Mouse (Mus musculus): Measurements from ENCODE around the gene Rab3c. TPM values are rescaled to one million over a fixed set of nuclear protein-coding genes. Genes with fewer than 3 reads are reported as not detected.

Gene Rab3c
- polyA plus RNA-seq, 1 experiment from 2014 or later, result 242 TPM

DNA sequence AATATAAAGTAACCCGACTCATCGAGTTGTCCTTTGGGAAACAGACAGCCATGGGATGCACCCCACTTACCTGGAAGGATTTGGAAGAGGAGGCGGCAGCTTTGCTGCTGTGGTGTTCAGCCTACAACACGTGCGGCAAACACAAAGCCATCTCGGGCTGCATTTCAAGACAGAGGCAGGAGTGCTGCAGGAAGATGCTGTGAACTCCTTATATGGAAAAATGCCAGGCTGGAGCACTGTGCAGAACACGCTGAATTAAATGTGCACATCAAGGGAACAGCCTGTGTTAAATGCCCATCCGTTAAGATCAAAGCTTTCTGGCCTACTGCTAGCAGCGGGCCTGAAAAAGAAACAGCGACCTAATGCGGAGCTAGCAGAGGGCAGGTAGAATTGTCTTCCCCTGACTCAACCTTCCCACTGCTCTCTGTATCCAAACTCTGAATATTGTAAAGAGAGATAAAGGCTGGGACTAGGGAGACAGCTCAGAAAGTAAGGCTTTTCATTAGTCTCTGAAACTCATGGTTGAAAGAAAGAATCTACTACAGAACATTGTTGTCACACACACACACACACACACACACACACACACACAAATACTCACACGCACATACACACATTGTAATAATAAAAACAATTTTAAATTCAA lies 153.1 kb downstream of the Rab3c start:
- peaks cover 16% of the 10 kb centered on the region for H3K4me1 ChIP-seq (ENCODE audit: control insufficient read depth, insufficient read depth, low read length)
- ATAC-seq, result peak; percentile 93
- H3K9ac ChIP-seq (ENCODE audit: low read depth, low read length), result peak overlapping the region; percentile 32
- peak overlapping the region; percentile 36 for H3K4me2 ChIP-seq (ENCODE audit: low read length)
- H3K27ac ChIP-seq (ENCODE audit: low read length), result peak overlapping the region; percentile 83
- peak overlapping the region; percentile 1; the same call in 1 of the 2 replicates for H3K4me3 ChIP-seq (ENCODE audit: low read depth, low read length)
- no peaks in the 10 kb centered on the region for H3K27me3 ChIP-seq (ENCODE audit: control insufficient read depth, insufficient read depth, low read depth, low read length)
- WGBS, result 30% methylated on average over 12 of the region's 12 CpGs
- no peaks in the 10 kb centered on the region for H3K36me3 ChIP-seq (ENCODE audit: control insufficient read depth, insufficient read depth, low read length)
- no peaks in the 10 kb centered on the region for H3K9me3 ChIP-seq (replicated peaks; ENCODE audit: control insufficient read depth, low read length, poor library complexity, severe bottlenecking)

DNA sequence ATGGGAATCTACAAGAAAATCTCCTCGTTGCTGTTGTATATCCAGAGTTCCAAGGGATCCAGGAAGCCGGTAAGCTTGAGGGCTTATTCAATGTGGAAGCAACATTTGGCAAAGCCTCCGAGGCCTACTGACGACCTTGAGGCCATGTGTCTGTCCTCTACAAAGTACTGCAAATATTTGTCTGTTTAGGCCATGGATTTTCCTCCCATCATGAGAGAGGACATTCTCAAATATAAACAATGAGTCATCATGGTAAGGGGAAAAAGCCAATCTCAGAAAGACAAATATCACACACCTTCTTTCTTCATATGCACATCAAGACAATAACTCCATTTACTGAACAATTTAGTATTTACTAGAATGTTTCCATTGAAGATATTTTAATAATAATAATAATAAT lies 158.0 kb downstream of the Rab3c start:
- Histone ChIP-seq H3K4me2 (ENCODE audit: low read length) (no peak overlapping the region), H3K9ac (ENCODE audit: low read depth, low read length) (no peak overlapping the region), H3K9me3 (replicated peaks; ENCODE audit: control insufficient read depth, low read length, poor library complexity, severe bottlenecking) (no peaks in the 10 kb centered on the region), H3K27me3 (ENCODE audit: control insufficient read depth, insufficient read depth, low read depth, low read length) (no peaks in the 10 kb centered on the region), H3K4me3 (ENCODE audit: low read depth, low read length) (no peak overlapping the region), H3K27ac (ENCODE audit: low read length) (no peak overlapping the region), H3K36me3 (ENCODE audit: control insufficient read depth, insufficient read depth, low read length) (no peaks in the 10 kb centered on the region), H3K4me1 (ENCODE audit: control insufficient read depth, insufficient read depth, low read length) (peaks cover 12% of the 10 kb centered on the region)
- 85% methylated on average over 4 of the region's 4 CpGs for WGBS
- no peak for ATAC-seq

DNA sequence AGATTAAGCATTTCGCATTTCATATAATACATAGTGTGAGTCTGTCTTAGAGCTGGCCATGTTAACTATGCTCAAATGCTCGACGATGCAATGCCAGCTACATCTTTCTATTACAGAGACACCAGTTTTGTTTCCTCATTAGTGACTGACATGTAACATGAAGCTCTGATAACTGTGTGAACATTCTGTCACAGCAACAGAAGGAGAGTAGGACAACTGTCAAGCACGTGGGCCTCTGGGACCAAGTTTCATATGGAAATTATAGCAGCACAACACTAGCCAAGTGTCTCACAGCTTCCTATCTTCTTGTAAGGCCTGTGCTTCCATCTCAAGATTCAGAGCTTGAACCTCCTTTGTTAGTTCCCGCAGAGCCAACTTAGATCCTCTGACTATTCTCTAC lies 163.9 kb downstream of the Rab3c start:
- H3K9me3 ChIP-seq (replicated peaks; ENCODE audit: control insufficient read depth, low read length, poor library complexity, severe bottlenecking), result no peaks in the 10 kb centered on the region
- ATAC-seq, result no peak
- no peaks in the 10 kb centered on the region for H3K36me3 ChIP-seq (ENCODE audit: control insufficient read depth, insufficient read depth, low read length)
- no peak overlapping the region for H3K4me3 ChIP-seq (ENCODE audit: low read depth, low read length)
- no peaks in the 10 kb centered on the region for H3K27me3 ChIP-seq (ENCODE audit: control insufficient read depth, insufficient read depth, low read depth, low read length)
- no peak overlapping the region for H3K27ac ChIP-seq (ENCODE audit: low read length)
- H3K4me1 ChIP-seq (ENCODE audit: control insufficient read depth, insufficient read depth, low read length), result peaks cover 15% of the 10 kb centered on the region
- no peak overlapping the region for H3K4me2 ChIP-seq (ENCODE audit: low read length)
- no peak overlapping the region for H3K9ac ChIP-seq (ENCODE audit: low read depth, low read length)
- 83% methylated on average over 5 of the region's 5 CpGs for WGBS

DNA sequence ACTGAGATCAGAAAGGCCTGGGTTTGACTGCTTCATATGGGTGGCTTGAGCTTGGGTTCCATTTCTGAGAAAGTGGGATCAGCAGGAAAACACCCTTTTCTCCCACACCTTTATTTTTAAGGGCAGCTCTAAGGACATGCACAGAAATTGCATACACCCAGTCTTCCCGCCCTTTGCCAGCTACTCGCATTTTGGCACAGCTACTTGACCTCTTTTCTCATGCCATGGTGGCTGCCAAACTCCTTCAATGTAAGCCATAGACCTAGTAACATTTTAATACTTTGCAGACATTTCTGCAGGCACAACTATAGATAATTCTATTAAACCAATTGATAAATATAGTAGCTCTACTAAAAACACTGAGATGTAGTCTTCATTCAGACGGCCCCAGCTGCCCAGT lies 164.5 kb downstream of the Rab3c start:
- Histone ChIP-seq H3K4me2 (ENCODE audit: low read length) (no peak overlapping the region), H3K4me1 (ENCODE audit: control insufficient read depth, insufficient read depth, low read length) (peaks cover 13% of the 10 kb centered on the region), H3K27ac (ENCODE audit: low read length) (peak overlapping the region; percentile 55; the same call in 1 of the 2 replicates), H3K36me3 (ENCODE audit: control insufficient read depth, insufficient read depth, low read length) (no peaks in the 10 kb centered on the region), H3K27me3 (ENCODE audit: control insufficient read depth, insufficient read depth, low read depth, low read length) (no peaks in the 10 kb centered on the region), H3K9ac (ENCODE audit: low read depth, low read length) (no peak overlapping the region), H3K9me3 (replicated peaks; ENCODE audit: control insufficient read depth, low read length, poor library complexity, severe bottlenecking) (no peaks in the 10 kb centered on the region), H3K4me3 (ENCODE audit: low read depth, low read length) (no peak overlapping the region)
- 71% methylated on average over 3 of the region's 3 CpGs for WGBS
- no peak for ATAC-seq

DNA sequence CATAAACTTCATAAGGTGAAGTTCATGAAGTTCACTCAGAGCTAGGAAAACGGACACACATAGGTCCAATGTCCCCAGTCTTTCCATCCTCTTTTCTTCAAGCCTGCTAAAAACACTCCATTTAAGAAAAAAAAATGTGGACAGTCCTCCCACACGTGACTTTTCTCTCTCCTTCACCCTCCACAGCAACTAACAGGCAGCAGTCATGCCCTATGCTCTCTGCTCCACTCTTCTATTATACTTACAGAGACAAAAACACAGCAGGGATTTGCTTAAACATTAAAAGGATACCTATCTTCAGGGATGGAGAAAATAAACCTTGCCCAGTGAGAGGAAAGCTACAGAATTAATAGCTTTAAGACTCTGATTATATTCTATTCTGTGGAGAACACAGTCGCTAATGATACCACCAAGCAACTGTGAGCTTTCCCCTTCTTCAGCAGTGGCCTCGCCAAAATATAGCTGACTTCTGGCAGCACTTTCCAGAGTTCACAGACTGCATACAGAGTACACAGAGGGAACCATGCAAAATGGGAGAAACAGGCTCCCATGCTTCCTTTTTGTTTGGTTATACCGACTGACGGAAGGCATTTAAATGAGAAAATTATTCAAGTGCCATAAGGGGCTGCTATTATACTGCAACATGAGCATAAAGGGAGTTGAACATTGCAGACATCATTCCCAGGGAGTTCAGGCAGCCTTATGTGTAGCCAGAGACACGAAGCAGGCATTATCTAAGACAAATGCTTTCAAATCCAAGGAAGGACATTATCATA lies 165.7 kb downstream of the Rab3c start:
- Histone ChIP-seq H3K27ac (ENCODE audit: low read length) (peak overlapping the region; percentile 72), H3K4me2 (ENCODE audit: low read length) (no peak overlapping the region), H3K9me3 (replicated peaks; ENCODE audit: control insufficient read depth, low read length, poor library complexity, severe bottlenecking) (no peaks in the 10 kb centered on the region), H3K4me3 (ENCODE audit: low read depth, low read length) (no peak overlapping the region), H3K4me1 (ENCODE audit: control insufficient read depth, insufficient read depth, low read length) (peaks cover 13% of the 10 kb centered on the region), H3K27me3 (ENCODE audit: control insufficient read depth, insufficient read depth, low read depth, low read length) (no peaks in the 10 kb centered on the region), H3K36me3 (ENCODE audit: control insufficient read depth, insufficient read depth, low read length) (no peaks in the 10 kb centered on the region), H3K9ac (ENCODE audit: low read depth, low read length) (no peak overlapping the region)
- peak; percentile 81 for ATAC-seq
- WGBS, result 8% methylated on average over 7 of the region's 7 CpGs

DNA sequence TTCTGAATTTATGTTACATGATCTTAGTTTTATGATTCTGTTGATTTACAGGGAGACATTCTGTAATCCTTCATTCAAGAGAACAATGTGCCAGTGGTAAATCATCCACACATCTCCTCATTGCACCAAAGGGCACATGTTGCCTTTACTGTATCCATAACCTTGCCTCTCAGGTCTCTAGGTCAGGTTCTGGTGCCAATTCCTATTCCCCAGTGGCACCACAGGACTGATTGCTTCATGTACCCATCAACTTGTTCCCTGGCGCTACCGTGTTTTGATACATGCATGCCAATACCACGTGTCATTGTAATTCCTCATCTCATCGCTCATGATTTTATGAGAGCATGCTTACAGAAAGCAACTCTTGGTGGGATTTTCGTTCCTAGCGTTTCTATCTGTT lies 167.1 kb downstream of the Rab3c start:
- Histone ChIP-seq H3K4me2 (ENCODE audit: low read length) (no peak overlapping the region), H3K9ac (ENCODE audit: low read depth, low read length) (no peak overlapping the region), H3K27me3 (ENCODE audit: control insufficient read depth, insufficient read depth, low read depth, low read length) (no peaks in the 10 kb centered on the region), H3K4me3 (ENCODE audit: low read depth, low read length) (no peak overlapping the region), H3K27ac (ENCODE audit: low read length) (0 out of 2 replicates have a peak overlapping the region, but pooled peaks have one; percentile 26), H3K9me3 (replicated peaks; ENCODE audit: control insufficient read depth, low read length, poor library complexity, severe bottlenecking) (no peaks in the 10 kb centered on the region), H3K4me1 (ENCODE audit: control insufficient read depth, insufficient read depth, low read length) (peaks cover 13% of the 10 kb centered on the region), H3K36me3 (ENCODE audit: control insufficient read depth, insufficient read depth, low read length) (no peaks in the 10 kb centered on the region)
- WGBS, result 91% methylated on average over 6 of the region's 6 CpGs
- no peak for ATAC-seq

DNA sequence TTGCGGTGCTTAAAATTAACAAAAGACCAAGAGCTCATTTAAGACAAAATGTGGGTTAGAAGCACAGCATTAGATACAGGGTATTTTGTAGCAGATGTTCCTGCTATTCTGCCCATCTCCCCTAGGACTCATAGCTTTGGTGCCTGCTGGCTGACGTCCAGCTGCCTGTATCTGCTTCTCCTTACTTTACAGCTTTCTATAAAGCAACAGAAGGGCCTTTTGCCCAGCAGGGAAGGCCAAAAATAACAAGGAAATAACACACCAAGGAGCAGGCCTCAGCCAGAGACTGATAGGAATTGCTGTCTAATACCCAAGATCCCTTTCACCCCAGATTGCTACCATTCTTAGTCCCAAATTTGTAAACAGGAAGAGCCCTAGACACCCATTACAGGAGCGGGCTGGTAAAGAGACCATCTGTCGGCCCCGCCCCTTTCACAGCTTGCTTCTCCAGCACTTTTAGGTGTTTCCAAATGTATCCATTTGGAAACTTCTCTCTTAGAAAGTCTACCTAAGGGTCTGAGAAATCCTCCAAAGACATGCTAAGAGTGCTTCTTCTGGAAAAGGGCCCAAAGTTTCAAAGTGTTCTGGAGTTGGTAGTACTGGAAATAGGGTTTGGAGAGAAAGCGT lies 183.3 kb downstream of the Rab3c start:
- no peak overlapping the region for H3K4me3 ChIP-seq (ENCODE audit: low read depth, low read length)
- WGBS, result 77% methylated on average over 6 of the region's 6 CpGs
- no peaks in the 10 kb centered on the region for H3K9me3 ChIP-seq (replicated peaks; ENCODE audit: control insufficient read depth, low read length, poor library complexity, severe bottlenecking)
- H3K27ac ChIP-seq (ENCODE audit: low read length), result no peak overlapping the region
- no peaks in the 10 kb centered on the region for H3K36me3 ChIP-seq (ENCODE audit: control insufficient read depth, insufficient read depth, low read length)
- H3K4me2 ChIP-seq (ENCODE audit: low read length), result no peak overlapping the region
- no peaks in the 10 kb centered on the region for H3K27me3 ChIP-seq (ENCODE audit: control insufficient read depth, insufficient read depth, low read depth, low read length)
- no peak overlapping the region for H3K9ac ChIP-seq (ENCODE audit: low read depth, low read length)
- H3K4me1 ChIP-seq (ENCODE audit: control insufficient read depth, insufficient read depth, low read length), result peaks cover 22% of the 10 kb centered on the region
- no peak for ATAC-seq

DNA sequence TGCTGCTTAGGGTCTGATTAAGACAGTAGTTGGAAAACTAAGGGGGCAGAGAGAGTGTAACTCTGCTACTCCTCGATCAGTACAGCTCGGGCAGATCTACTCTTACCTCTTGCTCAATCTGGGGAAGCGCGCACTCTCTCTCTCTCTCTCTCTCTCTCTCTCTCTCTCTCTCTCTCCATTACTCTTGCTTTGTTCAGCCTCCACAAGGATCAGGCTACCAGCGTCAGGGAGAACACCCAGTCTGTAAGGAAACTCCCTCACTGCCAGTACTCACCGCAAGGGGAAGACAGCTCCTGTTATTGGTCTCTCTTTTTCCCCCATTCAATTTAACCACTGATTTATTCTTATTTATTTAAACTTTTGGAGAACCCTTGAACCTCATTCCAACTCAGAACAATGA lies 185.8 kb downstream of the Rab3c start:
- ATAC-seq, result peak; percentile 63
- 38% methylated on average over 6 of the region's 6 CpGs for WGBS
- peak overlapping the region; percentile 72 for H3K27ac ChIP-seq (ENCODE audit: low read length)
- H3K4me2 ChIP-seq (ENCODE audit: low read length), result 0 out of 2 replicates have a peak overlapping the region, but pooled peaks have one; percentile 15
- H3K36me3 ChIP-seq (ENCODE audit: control insufficient read depth, insufficient read depth, low read length), result no peaks in the 10 kb centered on the region
- no peaks in the 10 kb centered on the region for H3K27me3 ChIP-seq (ENCODE audit: control insufficient read depth, insufficient read depth, low read depth, low read length)
- H3K9ac ChIP-seq (ENCODE audit: low read depth, low read length), result no peak overlapping the region
- H3K4me3 ChIP-seq (ENCODE audit: low read depth, low read length), result no peak overlapping the region
- no peaks in the 10 kb centered on the region for H3K9me3 ChIP-seq (replicated peaks; ENCODE audit: control insufficient read depth, low read length, poor library complexity, severe bottlenecking)
- H3K4me1 ChIP-seq (ENCODE audit: control insufficient read depth, insufficient read depth, low read length), result peaks cover 22% of the 10 kb centered on the region

All from midbrain, embryonic 16.5 days (tissue).